Mouse (Mus musculus) liver, postnatal 0 days (tissue): ENCODE measurements around the gene Gm45837.

ENCODE experiments used
- CTCF ChIP-seq: sonication (generic); IDR thresholded peaks from 2 replicates; pipeline ENCODE4 v1.5.1; 2016; ENCODE audit warnings: antibody characterized with exemption, low read depth
- EP300 ChIP-seq: IDR thresholded peaks from 2 replicates; pipeline ENCODE4 v1.6.1; 2016; ENCODE audit warnings: antibody characterized with exemption, low read depth, mild to moderate bottlenecking

DNA sequence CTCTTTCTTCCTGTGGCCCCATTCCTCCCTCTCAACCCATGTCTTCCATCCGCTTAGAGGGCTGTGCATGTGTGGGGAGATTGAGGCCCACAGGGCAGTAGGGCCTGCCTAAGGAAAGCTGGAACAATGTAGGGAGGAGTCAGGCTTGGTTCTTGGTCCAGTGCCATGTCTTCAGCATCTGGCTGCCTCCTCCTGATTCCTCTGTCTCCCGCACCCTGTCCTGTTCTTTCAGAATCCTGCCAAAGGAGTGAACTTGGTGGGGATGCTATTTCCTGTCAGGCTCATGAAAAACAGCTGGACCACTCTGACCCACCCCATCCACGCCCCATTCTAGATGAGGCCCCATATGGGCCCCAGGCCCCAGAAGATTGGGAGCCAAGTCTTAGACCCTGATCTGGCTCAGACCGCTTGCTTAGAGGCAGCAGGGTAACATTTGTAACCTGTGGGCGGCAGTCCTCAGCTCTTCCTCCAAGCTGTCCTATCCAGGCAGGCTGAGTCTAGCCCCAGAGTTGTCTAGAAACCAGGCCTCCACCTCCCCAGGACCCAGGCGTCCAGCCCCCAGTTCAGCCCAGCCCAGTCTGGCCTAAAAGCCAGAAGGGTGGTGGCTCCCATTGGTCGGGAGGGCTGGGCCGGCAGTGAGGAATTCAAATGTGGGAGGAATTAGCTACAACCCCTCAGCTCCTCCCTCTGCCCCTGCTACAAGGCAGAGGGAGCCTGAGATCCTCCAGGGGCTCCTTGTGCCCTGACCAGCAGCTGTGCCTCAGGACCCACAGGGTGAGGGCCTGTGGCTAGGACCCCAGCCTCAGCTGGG lies 16.8 kb upstream of the Gm45837 start:
- TF ChIP-seq CTCF (no peak), EP300 (no peak)
